Mouse (Mus musculus): Measurements from ENCODE around the gene Rorc. TPM values are rescaled to one million over a fixed set of nuclear protein-coding genes. Genes with fewer than 3 reads are reported as not detected.

The Rorc gene
- polyA plus RNA-seq, 1 experiment, result not detected

DNA sequence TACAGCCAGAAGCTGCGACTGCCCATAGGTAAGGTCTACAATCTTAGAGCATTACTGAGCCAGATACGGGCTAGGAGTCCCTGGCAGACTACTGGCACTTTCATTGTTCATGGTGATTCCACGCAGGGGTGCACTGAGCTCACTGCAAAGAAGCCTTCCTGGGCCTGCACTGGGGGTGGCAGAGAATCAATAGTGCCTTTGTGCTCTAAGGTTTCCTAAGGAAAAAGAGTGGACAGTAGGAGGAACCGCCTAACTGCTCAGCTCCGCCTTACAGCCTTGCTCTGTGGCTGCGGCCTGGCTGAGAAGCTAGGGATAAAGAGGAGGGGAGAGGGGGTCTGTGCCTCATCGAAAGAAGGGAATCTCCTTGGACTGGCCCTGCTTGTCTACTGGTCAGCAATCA, 10.5 kb upstream of the Rorc start, which contains the start of gene C2cd4d:
TSS of gene C2cd4d (plus strand) at position 301 of the 400 bp plus-strand sequence.
- Histone ChIP-seq H3K4me3 (replicated peaks) (no peak within 1 kb of the TSS), H3K27me3 (ENCODE audit: control insufficient read depth) (peaks cover 59% of the 10 kb centered on the region), H3K4me1 (ENCODE audit: control insufficient read depth) (peaks cover 7% of the 10 kb centered on the region), H3K36me3 (ENCODE audit: control insufficient read depth) (no peaks in the 10 kb centered on the region), H3K9me3 (ENCODE audit: control insufficient read depth, low read length) (peaks cover 4% of the 10 kb centered on the region; the same call in 1 of the 2 replicates)
- no peak for TF ChIP-seq TAL1 (IDR thresholded peaks at IDR 0.05; ENCODE audit: low read length)
- TF ChIP-seq GATA1 (IDR thresholded peaks at IDR 0.05; ENCODE audit: low read length), result no peak

DNA sequence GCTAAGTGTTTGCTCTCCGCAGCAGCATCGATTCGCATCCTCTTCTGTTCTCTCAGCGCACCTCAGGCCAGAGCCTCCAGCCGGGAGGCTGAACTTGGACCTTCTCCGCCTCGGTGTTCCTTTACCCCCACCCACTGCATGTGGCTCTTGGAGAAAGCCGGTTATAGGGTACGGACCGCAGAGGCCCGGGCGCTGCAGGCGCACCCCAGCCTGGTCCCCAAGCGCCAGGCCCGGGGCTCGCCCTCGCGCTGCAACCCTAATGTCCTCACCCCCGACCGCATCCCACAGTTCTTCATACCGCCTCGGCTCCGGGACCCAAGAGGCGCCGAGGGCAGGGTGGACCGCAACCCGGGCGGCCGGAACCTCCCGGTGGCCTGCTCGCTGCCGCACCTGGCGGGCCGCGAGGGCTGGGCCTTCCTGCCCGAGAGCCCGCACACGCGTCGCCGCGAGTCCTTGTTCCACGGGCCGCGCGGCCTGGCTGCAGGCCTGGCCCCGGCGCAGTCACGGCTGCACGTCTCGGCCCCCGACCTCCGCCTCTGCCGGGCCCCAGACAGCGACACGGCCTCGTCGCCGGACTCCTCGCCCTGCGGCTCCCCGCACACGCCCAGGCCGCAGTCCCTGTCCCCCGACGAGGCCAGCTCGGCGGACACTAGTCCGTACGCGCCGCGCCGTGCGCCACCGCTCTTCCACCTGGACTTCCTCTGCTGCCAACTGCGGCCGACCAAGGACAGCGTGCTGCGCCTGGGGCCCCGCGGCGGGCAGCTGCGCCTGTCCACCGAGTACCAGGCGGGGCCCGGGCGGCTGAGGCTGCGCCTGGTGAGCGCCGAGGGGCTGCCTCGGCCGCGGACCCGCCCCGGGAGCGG, 9.1 kb upstream of the Rorc start:
- peaks cover 7% of the 10 kb centered on the region for H3K4me1 ChIP-seq (ENCODE audit: control insufficient read depth)
- H3K9me3 ChIP-seq (ENCODE audit: control insufficient read depth, low read length), result peaks cover 4% of the 10 kb centered on the region; the same call in 1 of the 2 replicates
- peaks cover 59% of the 10 kb centered on the region for H3K27me3 ChIP-seq (ENCODE audit: control insufficient read depth)
- TF ChIP-seq GATA1 (IDR thresholded peaks at IDR 0.05; ENCODE audit: low read length), result no peak
- TF ChIP-seq TAL1 (IDR thresholded peaks at IDR 0.05; ENCODE audit: low read length), result no peak
- peak overlapping the region; percentile 24 for H3K4me3 ChIP-seq (replicated peaks)
- no peaks in the 10 kb centered on the region for H3K36me3 ChIP-seq (ENCODE audit: control insufficient read depth)

DNA sequence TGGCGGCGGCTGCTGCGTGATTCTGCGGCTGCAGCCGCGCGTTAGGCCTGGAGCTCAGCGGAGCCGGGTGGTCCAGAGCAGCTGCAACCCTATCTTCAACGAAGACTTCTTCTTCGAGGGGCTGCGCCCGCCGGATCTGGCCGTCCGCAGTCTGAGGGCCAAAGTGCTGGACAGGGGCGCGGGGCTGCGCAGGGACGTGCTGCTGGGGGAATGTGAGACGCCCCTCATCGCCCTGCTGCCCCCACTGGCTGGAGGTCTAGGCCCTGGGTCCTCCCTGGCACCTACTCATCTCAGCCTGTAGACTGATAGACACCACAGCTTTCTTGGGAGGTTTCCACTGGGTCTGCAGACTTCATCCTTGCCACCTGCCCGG, 8.5 kb upstream of the Rorc start:
- no peak overlapping the region for H3K4me3 ChIP-seq (replicated peaks)
- H3K36me3 ChIP-seq (ENCODE audit: control insufficient read depth), result no peaks in the 10 kb centered on the region
- TF ChIP-seq TAL1 (IDR thresholded peaks at IDR 0.05; ENCODE audit: low read length) (no peak), GATA1 (IDR thresholded peaks at IDR 0.05; ENCODE audit: low read length) (no peak)

DNA sequence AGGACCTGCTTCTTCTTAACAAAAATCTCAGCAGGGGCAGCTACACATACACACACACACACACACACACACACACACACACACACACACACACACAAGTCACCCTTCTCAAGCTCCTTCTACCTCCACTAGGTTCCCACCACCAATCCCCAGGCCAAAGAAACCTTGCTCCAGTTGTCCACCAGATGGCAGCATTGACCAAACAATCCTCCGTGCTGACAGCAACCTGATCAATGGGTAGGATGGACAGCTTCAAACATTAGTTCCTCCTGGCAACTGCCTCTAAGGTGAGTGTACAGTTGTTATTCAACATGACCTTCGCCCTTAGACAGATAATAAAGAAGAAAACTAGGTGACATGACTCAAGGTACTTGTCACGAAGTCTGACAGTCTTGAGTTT, 5.8 kb upstream of the Rorc start:
- TF ChIP-seq TAL1 (IDR thresholded peaks at IDR 0.05; ENCODE audit: low read length), result no peak
- no peak for TF ChIP-seq GATA1 (IDR thresholded peaks at IDR 0.05; ENCODE audit: low read length)
- Histone ChIP-seq H3K9me3 (ENCODE audit: control insufficient read depth, low read length) (peaks cover 4% of the 10 kb centered on the region; the same call in 1 of the 2 replicates), H3K36me3 (ENCODE audit: control insufficient read depth) (no peaks in the 10 kb centered on the region), H3K4me3 (replicated peaks) (no peak overlapping the region), H3K27me3 (ENCODE audit: control insufficient read depth) (peaks cover 47% of the 10 kb centered on the region), H3K4me1 (ENCODE audit: control insufficient read depth) (peaks cover 4% of the 10 kb centered on the region)

More for the DNA sequence above, 8.5 kb upstream of the Rorc start:
- Histone ChIP-seq H3K9me3 (ENCODE audit: control insufficient read depth, low read length) (peaks cover 4% of the 10 kb centered on the region; the same call in 1 of the 2 replicates), H3K4me1 (ENCODE audit: control insufficient read depth) (peaks cover 7% of the 10 kb centered on the region), H3K27me3 (ENCODE audit: control insufficient read depth) (peaks cover 58% of the 10 kb centered on the region)

DNA sequence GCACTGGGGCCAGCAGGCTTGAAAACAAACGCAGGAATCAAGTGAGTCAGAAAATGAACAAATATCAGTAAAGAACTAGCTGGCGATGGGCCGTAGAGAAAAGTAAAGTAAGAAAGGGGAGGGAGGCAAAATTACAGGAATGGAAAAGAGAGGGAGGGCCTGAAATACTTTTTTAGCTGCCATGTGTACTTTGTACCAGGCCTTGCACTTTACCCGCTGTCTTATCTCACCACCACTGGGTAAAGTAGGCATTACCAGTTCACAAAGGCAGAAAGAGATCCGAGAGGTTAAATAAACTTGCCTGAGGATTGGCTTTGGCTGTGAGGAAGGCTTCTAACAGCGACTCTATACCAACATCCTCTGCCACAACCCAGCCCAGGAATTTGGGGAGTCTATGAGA, 5.1 kb upstream of the Rorc start:
- Histone ChIP-seq H3K4me1 (ENCODE audit: control insufficient read depth) (no peaks in the 10 kb centered on the region), H3K27me3 (ENCODE audit: control insufficient read depth) (peaks cover 40% of the 10 kb centered on the region), H3K4me3 (replicated peaks) (no peak overlapping the region), H3K36me3 (ENCODE audit: control insufficient read depth) (no peaks in the 10 kb centered on the region), H3K9me3 (ENCODE audit: control insufficient read depth, low read length) (peaks cover 4% of the 10 kb centered on the region; the same call in 1 of the 2 replicates)
- TF ChIP-seq TAL1 (IDR thresholded peaks at IDR 0.05; ENCODE audit: low read length) (no peak), GATA1 (IDR thresholded peaks at IDR 0.05; ENCODE audit: low read length) (no peak)

DNA sequence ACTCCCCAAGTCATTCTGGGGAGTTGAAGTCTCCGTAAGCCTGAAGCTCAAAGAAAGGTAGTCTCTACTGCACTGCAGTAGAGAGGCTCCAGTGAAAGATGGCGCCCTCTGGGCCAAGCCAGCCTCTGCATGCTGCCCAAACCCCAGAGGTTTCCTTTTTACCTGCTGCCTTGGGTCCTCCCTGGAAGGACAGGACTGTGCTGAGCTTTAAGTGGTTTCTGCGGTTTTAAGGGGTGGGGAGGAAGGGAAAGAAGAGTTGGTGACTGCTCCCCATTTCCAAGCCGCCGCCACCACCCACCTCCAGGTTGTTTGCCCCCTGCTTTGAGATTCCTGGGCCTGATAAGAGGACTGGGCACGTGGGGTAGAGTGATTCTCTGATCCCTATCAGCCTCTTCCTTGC, 4.0 kb upstream of the Rorc start:
- H3K4me3 ChIP-seq (replicated peaks), result no peak overlapping the region
- H3K9me3 ChIP-seq (ENCODE audit: control insufficient read depth, low read length), result peaks cover 2% of the 10 kb centered on the region; the same call in 1 of the 2 replicates
- no peaks in the 10 kb centered on the region for H3K36me3 ChIP-seq (ENCODE audit: control insufficient read depth)
- no peaks in the 10 kb centered on the region; the same call in 1 of the 2 replicates for H3K4me1 ChIP-seq (ENCODE audit: control insufficient read depth)
- peaks cover 32% of the 10 kb centered on the region for H3K27me3 ChIP-seq (ENCODE audit: control insufficient read depth)
- no peak for TF ChIP-seq GATA1 (IDR thresholded peaks at IDR 0.05; ENCODE audit: low read length)

DNA sequence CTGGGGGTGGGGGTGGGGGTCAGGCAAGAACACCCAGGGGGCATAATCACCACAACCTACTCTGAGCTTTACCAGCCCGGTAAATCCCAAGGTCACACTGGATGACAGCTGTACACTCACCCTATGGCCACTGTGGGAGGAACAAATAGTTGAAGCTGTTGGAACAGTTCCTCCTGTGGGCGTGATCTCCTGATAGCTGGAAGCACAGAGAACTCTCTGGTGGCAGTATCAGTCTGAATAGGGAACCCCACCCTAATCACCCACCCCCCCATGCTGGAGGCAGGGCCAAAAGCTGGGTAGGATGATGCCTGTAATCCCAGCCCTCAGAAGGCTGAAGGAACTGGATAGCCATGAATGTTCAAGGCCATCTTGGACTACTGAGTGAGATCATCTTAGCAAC, 2.9 kb upstream of the Rorc start:
- no peaks in the 10 kb centered on the region; the same call in 1 of the 2 replicates for H3K9me3 ChIP-seq (ENCODE audit: control insufficient read depth, low read length)
- peaks cover 22% of the 10 kb centered on the region for H3K27me3 ChIP-seq (ENCODE audit: control insufficient read depth)
- H3K4me3 ChIP-seq (replicated peaks), result no peak overlapping the region
- no peak for TF ChIP-seq TAL1 (IDR thresholded peaks at IDR 0.05; ENCODE audit: low read length)
- no peak for TF ChIP-seq GATA1 (IDR thresholded peaks at IDR 0.05; ENCODE audit: low read length)
- no peaks in the 10 kb centered on the region; the same call in 1 of the 2 replicates for H3K4me1 ChIP-seq (ENCODE audit: control insufficient read depth)
- H3K36me3 ChIP-seq (ENCODE audit: control insufficient read depth), result no peaks in the 10 kb centered on the region

DNA sequence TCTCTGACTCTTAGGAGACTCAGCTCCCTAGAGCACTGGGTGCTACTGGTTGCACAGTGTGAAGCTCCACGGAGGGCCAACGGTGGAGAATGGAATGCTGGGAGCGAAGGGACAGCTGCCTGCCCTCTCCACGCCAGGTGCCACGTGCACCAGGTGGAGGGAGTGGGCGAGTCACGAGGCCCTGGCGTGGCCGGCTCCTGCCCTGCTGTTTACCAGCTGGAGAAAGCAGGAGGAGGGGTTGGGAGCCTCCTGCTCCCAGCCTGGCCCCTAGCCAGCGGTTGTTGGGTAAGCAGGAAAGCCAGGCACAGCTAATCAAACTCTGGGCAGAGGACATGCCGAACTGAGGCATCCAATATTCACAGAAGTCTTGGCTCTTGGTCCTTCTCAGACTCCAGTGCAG, 957 bp upstream of the Rorc start:
- no peaks in the 10 kb centered on the region; the same call in 1 of the 2 replicates for H3K4me1 ChIP-seq (ENCODE audit: control insufficient read depth)
- peaks cover 4% of the 10 kb centered on the region for H3K27me3 ChIP-seq (ENCODE audit: control insufficient read depth)
- no peaks in the 10 kb centered on the region for H3K36me3 ChIP-seq (ENCODE audit: control insufficient read depth)
- H3K9me3 ChIP-seq (ENCODE audit: control insufficient read depth, low read length), result no peaks in the 10 kb centered on the region
- H3K4me3 ChIP-seq (replicated peaks), result no peak overlapping the region
- TF ChIP-seq TAL1 (IDR thresholded peaks at IDR 0.05; ENCODE audit: low read length), result no peak
- no peak for TF ChIP-seq GATA1 (IDR thresholded peaks at IDR 0.05; ENCODE audit: low read length)

DNA sequence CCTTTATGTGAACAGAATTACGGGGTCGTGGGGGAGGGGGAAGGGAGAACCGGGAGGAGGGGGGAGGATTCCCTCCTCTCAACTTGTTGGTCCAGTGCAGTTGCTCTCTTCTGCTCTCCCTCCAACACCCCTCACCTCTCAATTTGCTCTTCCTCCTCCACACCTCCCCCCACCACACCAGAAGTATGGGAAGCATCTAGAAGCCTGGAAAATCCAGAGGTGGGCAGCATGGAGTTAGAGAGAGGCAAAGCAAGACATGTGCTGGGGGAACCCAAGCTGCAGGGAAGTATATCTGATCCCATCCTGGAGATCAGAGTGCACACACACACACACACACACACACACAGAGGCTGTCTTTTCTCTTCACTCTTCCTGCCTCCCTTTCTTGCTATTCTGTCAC, 556 bp upstream of the Rorc start:
- H3K4me3 ChIP-seq (replicated peaks), result no peak overlapping the region
- H3K36me3 ChIP-seq (ENCODE audit: control insufficient read depth), result no peaks in the 10 kb centered on the region
- peaks cover 4% of the 10 kb centered on the region for H3K27me3 ChIP-seq (ENCODE audit: control insufficient read depth)
- TF ChIP-seq GATA1 (IDR thresholded peaks at IDR 0.05; ENCODE audit: low read length) (no peak), TAL1 (IDR thresholded peaks at IDR 0.05; ENCODE audit: low read length) (no peak)
- H3K9me3 ChIP-seq (ENCODE audit: control insufficient read depth, low read length), result no peaks in the 10 kb centered on the region
- no peaks in the 10 kb centered on the region; the same call in 1 of the 2 replicates for H3K4me1 ChIP-seq (ENCODE audit: control insufficient read depth)
